Mouse (Mus musculus) liver, embryonic 11.5 days (tissue): ENCODE results near the gene Caskin2. TPM values are rescaled to one million over a fixed set of nuclear protein-coding genes. Genes with fewer than 3 reads are reported as not detected.

Source experiments
- ATAC-seq: fragments of 200-750 bp; cut with Nextera tagmentation; replicated peaks from 2 replicates; pipeline ENCODE4 v1.8.0; 2017; ENCODE audit warnings: moderate number of reproducible peaks, mild to moderate bottlenecking, moderate TSS enrichment, moderate library complexity; ENCODE audit not compliant: low FRiP score
- DNase-seq: peaks from one replicate; pipeline ENCODE4 v3.0.0-alpha.2; 2017; ENCODE audit warnings: low spot score
- H3K27ac ChIP-seq: fragments of 300-500 bp; sonication (generic); 2 replicates; pipeline ENCODE4 v1.5.1; 2014; ENCODE audit warnings: mild to moderate bottlenecking, low read depth, low read length, control low read depth
- H3K27me3 ChIP-seq: fragments of 300-500 bp; sonication (generic); replicated peaks from 2 replicates; pipeline ENCODE4 v1.6.1; 2014; ENCODE audit warnings: low read length, mixed read lengths; ENCODE audit not compliant: control insufficient read depth, insufficient read depth
- H3K36me3 ChIP-seq: fragments of 300-500 bp; sonication (generic); 2 replicates; pipeline ENCODE4 v1.6.1; 2014; ENCODE audit warnings: mild to moderate bottlenecking, low read length, moderate library complexity, mixed read lengths; ENCODE audit not compliant: control insufficient read depth, insufficient read depth
- H3K4me1 ChIP-seq: fragments of 300-500 bp; sonication (generic); replicated peaks from 2 replicates; pipeline ENCODE4 v1.6.1; 2014; ENCODE audit warnings: low read length, mixed read lengths; ENCODE audit not compliant: control insufficient read depth, insufficient read depth
- H3K4me2 ChIP-seq: fragments of 300-500 bp; sonication (generic); 2 replicates; pipeline ENCODE4 v1.6.1; 2014; ENCODE audit warnings: mild to moderate bottlenecking, control low read depth, moderate library complexity
- H3K4me3 ChIP-seq: fragments of 300-500 bp; sonication (generic); 2 replicates; pipeline ENCODE4 v1.5.1; 2014; ENCODE audit warnings: low read depth, low read length, control low read depth
- H3K9ac ChIP-seq: fragments of 300-500 bp; sonication (generic); 2 replicates; pipeline ENCODE4 v1.6.1; 2014; ENCODE audit warnings: low read depth, low read length, control low read depth
- H3K9me3 ChIP-seq: fragments of 300-500 bp; sonication (generic); 2 replicates; pipeline ENCODE4 v1.6.1; 2016; ENCODE audit warnings: low read length, inconsistent platforms, mixed read lengths; ENCODE audit not compliant: control insufficient read depth
- WGBS: fragments of 180-500 bp; shearing (Covaris S2); extraction: QIAGEN DNeasy Blood & Tissue Kit; methylation state at CpG from one replicate; pipeline ENCODE4 v1.1.7; 2014; 5-methylcytosine and 5-hydroxymethylcytosine counted together
- polyA plus RNA-seq: library from polyadenylated mRNA; unstranded; fragments of >200 nt; fragmentation: Nextera tagmentation; extraction: Ambion mirVana; gene quantifications from 2 replicates; pipeline ENCODE4 v1.2.1, GENCODE M21; 2014

Gene Caskin2
- polyA plus RNA-seq, 1 experiment from 2014 or later, result 13.5 TPM

DNA sequence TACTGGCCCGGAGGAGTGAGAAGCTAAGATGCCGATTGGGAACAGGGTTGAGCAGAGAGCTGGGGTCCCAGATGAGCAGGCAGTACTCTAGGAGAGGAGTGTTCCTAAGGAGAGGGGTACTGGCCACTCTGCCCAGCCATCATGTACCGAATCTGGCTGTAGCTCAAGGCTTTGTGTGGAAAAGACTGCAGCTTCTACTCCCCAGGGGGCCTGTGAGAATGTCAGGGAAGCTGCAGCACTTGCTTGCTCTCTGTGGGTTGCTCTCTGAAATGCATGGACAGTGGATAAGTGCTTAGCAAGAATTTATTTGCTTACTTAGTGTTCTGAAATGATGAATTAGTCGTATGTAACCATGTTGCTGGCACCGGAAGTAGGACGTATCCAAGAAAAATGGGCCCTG is 27.0 kb downstream of the Caskin2 start:
- ATAC-seq (no peak), DNase-seq (no peak)
- H3K27me3 ChIP-seq, result no peaks in the 10 kb centered on the region
- H3K4me3 ChIP-seq, result no peak overlapping the region
- peaks cover 30% of the 10 kb centered on the region for H3K36me3 ChIP-seq
- H3K4me1 ChIP-seq, result 0 out of 2 replicates have a peak, but pooled peaks cover 3% of the 10 kb centered on the region
- H3K9ac ChIP-seq, result no peak overlapping the region
- WGBS, result 86% methylated on average over 6 of the region's 6 CpGs
- H3K27ac ChIP-seq, result no peak overlapping the region
- no peaks in the 10 kb centered on the region for H3K9me3 ChIP-seq
- no peak overlapping the region for H3K4me2 ChIP-seq

DNA sequence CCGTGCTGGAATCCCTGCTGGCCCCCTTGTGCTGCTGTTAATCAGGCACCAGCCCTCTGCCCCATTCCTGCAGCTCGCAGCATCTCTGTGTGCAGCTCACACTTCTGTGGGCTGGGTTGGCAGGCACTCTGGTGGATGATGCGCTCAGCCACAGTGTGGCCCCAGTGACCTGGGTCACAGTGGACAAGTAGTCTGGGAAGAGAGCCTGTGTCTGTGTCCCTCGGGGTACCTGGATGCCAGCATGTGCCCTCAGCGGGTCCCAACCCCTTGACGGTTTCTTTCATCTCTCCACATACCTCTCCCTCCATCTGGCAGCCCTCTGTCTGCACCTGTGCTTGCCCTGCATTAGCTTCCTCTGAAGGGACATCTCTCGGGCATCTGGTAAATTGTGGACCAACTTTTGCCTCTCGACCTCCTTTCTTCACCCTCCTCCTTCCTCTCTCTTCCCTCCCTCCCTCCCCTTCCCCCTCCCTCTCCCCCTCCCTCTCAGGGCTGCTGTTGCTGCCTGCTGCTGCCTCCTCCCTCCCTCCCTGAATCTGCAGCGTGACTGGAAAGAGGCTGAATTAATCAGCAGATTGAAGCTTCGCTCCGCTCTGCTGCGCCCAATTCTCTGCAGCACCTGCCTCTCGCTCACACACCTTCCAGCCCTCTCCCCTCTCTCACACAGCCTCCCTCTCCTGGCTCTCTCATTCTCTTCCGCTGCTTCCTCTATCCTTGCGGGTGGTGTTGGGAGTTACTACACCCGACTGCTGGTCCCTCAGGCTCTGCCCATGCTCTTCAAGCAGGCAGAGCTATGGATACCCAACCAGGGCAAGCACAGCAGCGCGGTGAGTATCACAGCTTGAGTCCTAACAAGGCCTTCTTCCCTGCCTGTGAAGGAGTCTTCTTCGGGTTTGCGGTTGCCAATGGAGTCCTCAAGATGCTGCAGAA is 33.0 kb downstream of the Caskin2 start:
- no peak for ATAC-seq
- DNase-seq, result no peak
- no peaks in the 10 kb centered on the region for H3K27me3 ChIP-seq
- H3K4me1 ChIP-seq, result peaks cover 42% of the 10 kb centered on the region
- 40% methylated on average over 20 of the region's 20 CpGs for WGBS
- H3K9me3 ChIP-seq, result no peaks in the 10 kb centered on the region
- no peak overlapping the region for H3K4me3 ChIP-seq
- peak overlapping the region; percentile 95 for H3K27ac ChIP-seq
- peak overlapping the region; percentile 65 for H3K9ac ChIP-seq
- peak overlapping the region; percentile 59 for H3K4me2 ChIP-seq
- H3K36me3 ChIP-seq, result peaks cover 2% of the 10 kb centered on the region; the same call in 1 of the 2 replicates

DNA sequence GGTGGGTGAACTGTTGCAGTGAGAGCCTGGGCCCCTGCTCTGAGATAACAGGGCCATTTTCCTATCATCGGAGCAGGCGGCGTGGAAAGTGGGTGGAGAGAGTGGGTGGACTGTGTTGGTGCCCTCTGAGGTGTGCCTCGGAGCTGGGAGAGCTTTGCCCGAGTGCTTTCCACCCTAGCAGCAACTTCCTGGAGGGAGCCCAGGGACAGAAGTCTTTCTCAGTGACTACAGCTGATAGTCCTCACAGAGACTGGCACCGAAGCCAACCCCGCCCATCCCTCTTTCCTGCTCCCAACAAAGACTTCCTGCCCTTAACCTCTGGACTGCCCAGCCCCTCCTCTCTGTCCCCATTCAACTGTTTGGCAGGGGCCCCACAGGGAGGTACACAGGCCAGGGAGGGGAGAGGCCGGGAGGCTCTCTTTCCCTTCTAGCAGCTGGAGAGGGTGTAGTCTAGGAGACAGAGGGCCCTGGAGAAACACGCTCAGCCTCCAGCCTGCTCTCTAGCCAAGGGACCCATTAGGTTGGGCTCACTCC is 34.3 kb downstream of the Caskin2 start:
- ATAC-seq, result peak; percentile 92

DNA sequence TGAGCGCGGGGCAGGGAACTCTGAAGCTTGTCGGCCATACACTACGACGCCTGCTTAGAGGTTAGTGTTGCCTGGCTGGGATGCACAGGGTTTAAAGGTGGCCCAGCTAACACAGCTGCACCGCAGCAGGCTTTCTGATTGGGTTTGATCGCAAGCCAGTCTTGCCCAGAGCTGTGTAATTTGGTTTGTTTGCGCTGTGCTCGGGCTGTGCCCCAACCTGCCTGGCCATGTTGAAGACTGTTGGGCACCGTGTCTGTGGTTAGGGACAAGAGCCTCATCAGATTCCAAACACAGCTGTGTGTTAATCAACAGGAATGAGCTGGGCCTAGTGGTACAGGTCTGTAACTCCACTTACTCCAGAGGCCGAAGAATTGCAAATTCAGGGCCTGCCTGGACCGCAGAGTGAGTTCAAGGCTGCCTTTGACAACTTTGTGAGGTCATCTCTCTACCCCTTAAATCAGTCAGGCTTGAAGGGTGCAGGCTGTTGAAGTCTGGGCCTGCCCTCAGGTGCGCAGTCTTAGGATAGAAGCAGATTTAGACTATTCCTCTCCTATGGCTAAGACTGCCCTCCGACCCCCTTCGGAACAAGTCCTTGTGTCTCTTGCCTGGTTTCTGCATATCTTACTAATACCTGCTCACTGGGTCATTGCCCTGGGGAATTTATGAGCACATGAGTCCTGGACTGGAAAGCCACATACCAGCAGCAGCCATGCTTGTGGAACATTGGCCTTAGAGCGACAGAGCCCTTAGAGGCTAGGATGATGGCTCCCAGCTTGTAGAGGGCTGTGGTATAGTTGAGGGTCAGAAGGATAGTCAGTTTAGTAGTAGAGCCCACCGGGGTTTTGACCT is 35.7 kb downstream of the Caskin2 start:
- Histone ChIP-seq H3K27me3 (no peaks in the 10 kb centered on the region), H3K9ac (no peak overlapping the region), H3K27ac (peak overlapping the region; percentile 43; the same call in 1 of the 2 replicates), H3K4me1 (peaks cover 47% of the 10 kb centered on the region), H3K36me3 (peaks cover 2% of the 10 kb centered on the region; the same call in 1 of the 2 replicates), H3K4me3 (no peak overlapping the region), H3K4me2 (no peak overlapping the region), H3K9me3 (no peaks in the 10 kb centered on the region)
- 87% methylated on average over 17 of the region's 17 CpGs for WGBS
- DNase-seq, result no peak
- no peak for ATAC-seq

More for the DNA sequence above, 34.3 kb downstream of the Caskin2 start:
- Histone ChIP-seq H3K27ac (peak overlapping the region; percentile 95), H3K9me3 (no peaks in the 10 kb centered on the region), H3K9ac (peak overlapping the region; percentile 65), H3K36me3 (peaks cover 2% of the 10 kb centered on the region; the same call in 1 of the 2 replicates), H3K27me3 (no peaks in the 10 kb centered on the region), H3K4me1 (peaks cover 45% of the 10 kb centered on the region), H3K4me2 (peak overlapping the region; percentile 59), H3K4me3 (peak overlapping the region; percentile 25; the same call in 1 of the 2 replicates)
- 4% methylated on average over 9 of the region's 9 CpGs for WGBS
- DNase-seq, result peak; percentile 84

DNA sequence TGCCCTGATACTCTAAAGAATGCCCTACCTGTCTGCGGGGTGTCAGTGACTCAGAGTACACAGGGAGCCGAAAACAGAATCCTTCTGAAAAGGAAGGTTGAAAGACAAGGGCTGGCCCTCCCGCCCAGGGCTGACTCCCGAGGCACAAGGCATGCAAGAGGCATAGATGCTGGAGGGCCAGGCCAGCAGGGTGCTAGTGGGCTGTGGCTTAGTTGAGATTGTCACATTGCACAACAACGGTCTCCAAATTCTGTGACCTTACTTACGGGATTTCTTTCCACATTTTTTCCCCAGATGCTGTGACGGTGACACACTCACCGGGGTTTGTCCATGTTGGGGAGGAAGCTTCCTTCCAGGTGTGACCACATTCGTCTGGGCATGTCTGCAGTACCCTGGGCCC is 36.5 kb downstream of the Caskin2 start:
- 77% methylated on average over 9 of the region's 9 CpGs for WGBS
- H3K4me2 ChIP-seq, result no peak overlapping the region
- no peak overlapping the region for H3K27ac ChIP-seq
- H3K36me3 ChIP-seq, result peaks cover 2% of the 10 kb centered on the region; the same call in 1 of the 2 replicates
- no peaks in the 10 kb centered on the region for H3K9me3 ChIP-seq
- H3K4me1 ChIP-seq, result peaks cover 47% of the 10 kb centered on the region
- H3K27me3 ChIP-seq, result no peaks in the 10 kb centered on the region
- no peak for ATAC-seq
- no peak overlapping the region for H3K4me3 ChIP-seq
- no peak overlapping the region for H3K9ac ChIP-seq
- DNase-seq, result no peak

DNA sequence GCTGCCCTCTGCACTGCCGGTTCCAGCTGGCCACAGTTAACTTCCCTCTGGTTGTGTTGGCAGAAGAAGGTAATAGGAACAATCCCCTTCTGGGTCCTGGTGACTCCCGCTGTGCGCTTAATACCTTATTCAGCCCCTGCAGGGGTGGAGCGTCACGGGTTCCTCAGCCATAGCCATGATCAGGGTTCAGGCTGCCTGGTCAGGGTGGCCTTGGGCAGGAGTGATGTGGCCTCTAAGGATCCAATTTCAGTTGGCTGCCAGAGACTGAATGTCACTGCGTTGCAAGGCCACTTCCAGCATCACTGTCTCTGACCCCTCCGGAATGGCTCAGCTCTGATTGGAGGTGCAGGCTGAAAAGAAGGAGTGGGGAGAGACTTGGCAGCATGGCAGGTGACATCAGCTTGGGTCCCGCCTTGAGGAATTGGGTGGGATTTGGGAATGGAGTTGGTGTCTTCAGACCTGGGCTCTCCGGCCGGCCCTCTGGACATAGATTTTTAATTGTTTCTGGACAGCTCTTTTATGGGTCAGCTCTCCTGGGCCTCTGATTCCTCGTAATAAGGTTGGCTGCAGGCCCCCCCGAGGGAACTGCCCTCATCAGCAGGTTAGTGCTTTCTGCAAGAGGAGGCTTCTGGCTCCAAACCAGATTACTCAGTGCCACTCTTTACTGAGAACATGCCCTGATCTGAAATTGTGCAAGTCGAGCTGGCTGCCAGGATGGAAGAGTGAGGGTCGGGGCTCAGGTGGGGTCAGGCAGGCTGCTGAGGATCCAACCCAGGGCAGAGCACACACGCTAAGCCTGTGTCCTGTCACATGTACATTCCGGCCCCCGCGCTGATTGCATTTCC is 37.4 kb downstream of the Caskin2 start:
- H3K27me3 ChIP-seq, result no peaks in the 10 kb centered on the region
- no peak overlapping the region for H3K27ac ChIP-seq
- DNase-seq (no peak), ATAC-seq (no peak)
- no peaks in the 10 kb centered on the region for H3K9me3 ChIP-seq
- H3K4me2 ChIP-seq, result no peak overlapping the region
- peaks cover 47% of the 10 kb centered on the region for H3K4me1 ChIP-seq
- peaks cover 2% of the 10 kb centered on the region; the same call in 1 of the 2 replicates for H3K36me3 ChIP-seq
- H3K4me3 ChIP-seq, result no peak overlapping the region
- H3K9ac ChIP-seq, result no peak overlapping the region
- WGBS, result 65% methylated on average over 18 of the region's 18 CpGs

DNA sequence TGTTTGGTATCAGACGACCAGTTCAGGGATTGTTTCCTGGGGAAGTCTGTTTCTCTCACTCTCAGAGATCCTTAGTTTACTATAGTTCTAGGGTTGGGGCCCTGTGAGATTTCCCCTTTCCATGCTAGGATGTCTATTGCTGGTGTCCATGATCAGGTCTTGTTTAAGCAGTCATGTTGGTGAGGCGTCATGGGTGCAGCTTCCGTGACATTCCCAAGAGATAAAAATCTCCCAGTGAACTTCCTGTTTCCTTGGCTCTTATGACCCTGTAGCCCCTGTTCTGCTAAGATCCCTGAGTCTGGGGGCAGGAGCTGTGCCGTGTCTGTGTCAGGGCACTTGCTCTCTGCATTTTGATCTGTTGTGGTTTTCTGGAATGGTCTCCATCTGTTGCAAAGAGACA is 38.8 kb downstream of the Caskin2 start:
- H3K4me2 ChIP-seq, result no peak overlapping the region
- no peaks in the 10 kb centered on the region for H3K9me3 ChIP-seq
- H3K9ac ChIP-seq, result no peak overlapping the region
- H3K4me3 ChIP-seq, result no peak overlapping the region
- H3K27me3 ChIP-seq, result no peaks in the 10 kb centered on the region
- 59% methylated on average over 4 of the region's 4 CpGs for WGBS
- peaks cover 47% of the 10 kb centered on the region for H3K4me1 ChIP-seq
- ATAC-seq, result no peak
- no peak for DNase-seq
- H3K36me3 ChIP-seq, result peaks cover 2% of the 10 kb centered on the region; the same call in 1 of the 2 replicates
- H3K27ac ChIP-seq, result no peak overlapping the region

DNA sequence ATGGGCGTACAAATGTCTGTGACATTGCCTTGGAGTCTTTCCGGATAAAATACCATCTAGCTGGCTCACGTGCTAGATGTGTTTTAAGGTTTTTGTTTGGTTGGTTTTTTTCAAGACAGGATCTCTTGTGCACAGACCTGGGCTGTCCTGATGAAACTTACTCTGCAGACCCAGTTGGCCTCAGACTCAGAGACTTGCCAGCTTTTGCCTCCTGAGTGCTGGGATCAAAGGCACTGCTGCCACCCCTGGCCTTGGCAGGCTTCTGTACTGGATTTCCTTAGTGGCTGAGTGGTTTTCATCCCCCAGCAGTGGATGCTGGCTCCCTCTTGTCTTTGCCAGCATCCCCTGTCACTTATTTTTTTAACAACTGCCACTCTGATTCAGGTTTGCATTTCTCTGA is 44.5 kb downstream of the Caskin2 start:
- 88% methylated on average over 3 of the region's 3 CpGs for WGBS
- ATAC-seq (no peak), DNase-seq (no peak)
- Histone ChIP-seq H3K9ac (no peak overlapping the region), H3K4me3 (no peak overlapping the region), H3K36me3 (no peaks in the 10 kb centered on the region), H3K27ac (no peak overlapping the region), H3K4me2 (no peak overlapping the region), H3K9me3 (no peaks in the 10 kb centered on the region), H3K4me1 (peaks cover 30% of the 10 kb centered on the region), H3K27me3 (no peaks in the 10 kb centered on the region)
